Mouse (Mus musculus) liver, embryonic 14.5 days (tissue): ENCODE measurements around the gene Rhot2.

ENCODE experiments used
- CTCF ChIP-seq: IDR thresholded peaks from 2 replicates; pipeline ENCODE4 v1.5.1; 2016; ENCODE audit warnings: antibody characterized with exemption, low read depth, control low read depth
- EP300 ChIP-seq: IDR thresholded peaks from 2 replicates; pipeline ENCODE4 v1.6.1; 2016; ENCODE audit warnings: antibody characterized with exemption, low read depth

GRCm38 (mm10) chr17:25840519-25840918 lies 4.1 kb downstream of the Rhot2 start:
- TF ChIP-seq CTCF (no peak), EP300 (no peak)
